10 mouse cellular contexts compared by ENCODE assay signal in genomic region chr3:41509441-41509840, GRCm38 (mm10). TPM values are rescaled to one million over a fixed set of nuclear protein-coding genes. Genes with fewer than 3 reads are reported as not detected.
DNase-seq lines count a peak whose midpoint lies in the region; ATAC-seq and TF ChIP-seq lines count a peak whose summit lies in the region.
"Had no signal": no experiment of that assay in that cellular context is flagged by ENCODE, and none has a peak within 500 bp of the region (broad histone marks: within the 10 kb centered on the region; RNA-seq: fewer than 3 reads in every experiment).

No protein-coding gene starts in this region.

- intact Hi-C loops in gastrocnemius, postnatal 36 days (cut with DNase I), result no loop called here

- H3K4me3 ChIP-seq in kidney, embryonic 14.5 days (ENCODE audit: low read length), result no peak overlapping the region
- H3K4me3 ChIP-seq in liver, postnatal 0 days (ENCODE audit: low read depth, low read length), result no peak overlapping the region
- H3K4me3 ChIP-seq in neural tube, embryonic 15.5 days (replicated peaks), result no peak overlapping the region

- H3K9me3 ChIP-seq in kidney, embryonic 14.5 days (ENCODE audit: control insufficient read depth, low read length), result no peaks in the 10 kb centered on the region
- H3K9me3 ChIP-seq in liver, postnatal 0 days (ENCODE audit: low read length), result no peaks in the 10 kb centered on the region
- no peaks in the 10 kb centered on the region for H3K9me3 ChIP-seq in neural tube, embryonic 15.5 days (replicated peaks)

- no peaks in the 10 kb centered on the region for H3K27me3 ChIP-seq in kidney, embryonic 14.5 days (ENCODE audit: control insufficient read depth, insufficient read depth, low read length)
- H3K27me3 ChIP-seq in liver, postnatal 0 days (ENCODE audit: insufficient read depth, low read length), result no peaks in the 10 kb centered on the region
- no peaks in the 10 kb centered on the region for H3K27me3 ChIP-seq in neural tube, embryonic 15.5 days (replicated peaks)

- H3K4me2 ChIP-seq in kidney, embryonic 14.5 days (replicated peaks; ENCODE audit: low read depth, low read length), result no peak overlapping the region
- H3K4me2 ChIP-seq in liver, postnatal 0 days (ENCODE audit: low read depth, low read length), result no peak overlapping the region
- no peak overlapping the region for H3K4me2 ChIP-seq in neural tube, embryonic 15.5 days

- no peaks in the 10 kb centered on the region for H3K36me3 ChIP-seq in kidney, embryonic 14.5 days (ENCODE audit: control insufficient read depth, insufficient read depth, low read length)
- H3K36me3 ChIP-seq in liver, postnatal 0 days (replicated peaks; ENCODE audit: insufficient read depth, low read length), result no peaks in the 10 kb centered on the region
- no peaks in the 10 kb centered on the region for H3K36me3 ChIP-seq in neural tube, embryonic 15.5 days

- DNase-seq in kidney, adult 11 months, result peak; percentile 62
- DNase-seq in gastrocnemius, postnatal 36 days, result peak; percentile 32 to 36
- peak; percentile 32 for DNase-seq in liver, postnatal 0 days
- DNase-seq in urinary bladder, postnatal 25 days (ENCODE audit: low spot score), result peak; percentile 54
- DNase-seq in right cerebral cortex, postnatal 14 days, result no peak
- DNase-seq: thymus, adult 2 months had no signal

- TF ChIP-seq CTCF in liver, postnatal 0 days (IDR thresholded peaks at IDR 0.05; ENCODE audit: low read depth), result no peak

- WGBS in kidney, embryonic 14.5 days, result 92% methylated on average over 2 of the region's 2 CpGs
- WGBS in liver, postnatal 0 days (ENCODE audit: insufficient replicate concordance), result 67% methylated on average over 2 of the region's 2 CpGs
- WGBS in neural tube, embryonic 15.5 days, result 95% methylated on average over 2 of the region's 2 CpGs

- H3K27ac ChIP-seq in kidney, embryonic 14.5 days (ENCODE audit: low read depth, low read length), result no peak overlapping the region
- no peak overlapping the region for H3K27ac ChIP-seq in liver, postnatal 0 days (ENCODE audit: low read depth)
- H3K27ac ChIP-seq in neural tube, embryonic 15.5 days (replicated peaks), result no peak overlapping the region

- ATAC-seq in kidney, embryonic 14.5 days (ENCODE audit: low FRiP score, low TSS enrichment), result no peak
- peak; percentile 99 for ATAC-seq in liver, postnatal 0 days
- no peak for ATAC-seq in inflammation-experienced regulatory T-cells, adult 6 months
- ATAC-seq in neural tube, embryonic 15.5 days (ENCODE audit: low FRiP score), result no peak
- ATAC-seq: hindbrain, embryonic 16.5 days had no signal

- no peak overlapping the region for H3K9ac ChIP-seq in kidney, embryonic 14.5 days (ENCODE audit: low read depth, low read length)
- H3K9ac ChIP-seq in liver, postnatal 0 days (replicated peaks), result no peak overlapping the region
- no peak overlapping the region for H3K9ac ChIP-seq in neural tube, embryonic 15.5 days (replicated peaks)

- H3K4me1 ChIP-seq in kidney, embryonic 14.5 days (ENCODE audit: control insufficient read depth, insufficient read depth, low read length), result no peaks in the 10 kb centered on the region
- peaks cover 5% of the 10 kb centered on the region for H3K4me1 ChIP-seq in liver, postnatal 0 days (ENCODE audit: insufficient read depth)
- no peaks in the 10 kb centered on the region for H3K4me1 ChIP-seq in neural tube, embryonic 15.5 days

- peak; percentile 25; the same call in 1 of the 2 replicates for TF ChIP-seq EP300 in liver, postnatal 0 days (IDR thresholded peaks at IDR 0.05; ENCODE audit: low read depth)

RNA-seq across cellular contexts. Expression of gene Jade1, which starts 46.1 kb away (rescaled TPM):
- polyA plus RNA-seq in kidney, embryonic 14.5 days (2014; fragmentation: Nextera tagmentation; extraction: Ambion mirVana), result 14.6 and 22.1 TPM in 2 replicates
- 10 to 100 TPM; 21.3 to 25.4 TPM for total RNA-seq in gastrocnemius, postnatal 36 days (2021)
- 6.8 and 7.2 TPM in 2 replicates for polyA plus RNA-seq in liver, postnatal 0 days (2015; fragmentation: Nextera tagmentation; extraction: Ambion mirVana)
- polyA plus RNA-seq in inflammation-experienced regulatory T-cells, adult 6 months (2017; shearing (Covaris generic)), result 10 to 100 TPM in 2 of 3 experiments, 1 to 10 TPM in 1; 5.1 to 10.7 (median 10.3) TPM
- polyA plus RNA-seq in neural tube, embryonic 15.5 days (2015; fragmentation: Nextera tagmentation; extraction: Ambion mirVana), result 15.2 and 15.6 TPM in 2 replicates
